Mouse (Mus musculus) liver (tissue): ENCODE measurements around the gene Adipor2.
A peak's percentile ranks its signal among the peaks of the same experiment; 100 is the strongest.
"Not testable (repeated sequence)": the region's sequence is repeated elsewhere in the genome, so short reads cannot be mapped to it uniquely, and the experiment has no call there.

Source experiments
- DNase-seq: peaks from one replicate; pipeline ENCODE4 v3.0.0-alpha.2; 2020; ENCODE audit warnings: mixed read lengths

Gene Adipor2

DNA sequence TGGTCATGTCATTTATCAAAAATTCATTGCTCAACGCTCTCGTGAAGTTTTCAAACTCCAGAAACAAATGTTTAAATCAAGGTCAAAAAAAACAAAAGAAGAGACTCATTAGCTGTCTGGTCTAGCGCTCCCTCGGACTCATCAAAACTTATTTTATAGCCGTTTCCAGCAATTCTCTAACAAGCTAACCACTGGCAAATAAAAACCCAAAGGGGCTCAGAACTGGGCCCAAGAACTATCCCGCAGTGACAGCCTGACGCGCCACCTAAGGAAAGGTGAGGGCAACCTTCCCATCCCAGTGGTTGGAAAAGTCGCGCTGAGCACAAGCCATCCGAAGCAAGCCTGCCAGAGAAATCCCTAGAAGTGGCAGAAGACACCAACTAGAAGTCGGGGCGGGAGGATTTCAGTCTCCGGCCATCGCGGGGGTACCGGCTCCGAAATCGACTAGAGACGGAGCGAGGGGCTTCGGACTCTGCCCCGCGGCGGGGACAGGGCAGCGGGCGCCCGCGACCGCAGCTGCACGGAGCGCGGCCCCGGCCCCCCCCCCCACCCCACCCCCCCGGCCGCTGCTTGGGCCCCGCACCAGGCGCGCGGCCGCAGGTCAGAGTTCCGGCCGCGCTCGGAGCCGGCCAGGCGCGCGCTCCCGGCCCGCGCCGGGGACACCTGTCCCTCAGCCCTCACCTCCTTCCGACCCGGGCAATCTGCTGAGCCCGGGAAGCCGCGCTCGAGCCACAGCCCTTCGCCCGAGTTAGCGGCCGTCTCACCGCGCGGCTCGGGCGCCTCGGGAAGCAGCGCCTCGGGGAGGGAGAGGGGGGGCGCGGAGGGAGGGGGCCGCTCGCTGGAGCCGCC is 29.5 kb downstream of the Adipor2 start:
- peak; percentile 48 for DNase-seq

DNA sequence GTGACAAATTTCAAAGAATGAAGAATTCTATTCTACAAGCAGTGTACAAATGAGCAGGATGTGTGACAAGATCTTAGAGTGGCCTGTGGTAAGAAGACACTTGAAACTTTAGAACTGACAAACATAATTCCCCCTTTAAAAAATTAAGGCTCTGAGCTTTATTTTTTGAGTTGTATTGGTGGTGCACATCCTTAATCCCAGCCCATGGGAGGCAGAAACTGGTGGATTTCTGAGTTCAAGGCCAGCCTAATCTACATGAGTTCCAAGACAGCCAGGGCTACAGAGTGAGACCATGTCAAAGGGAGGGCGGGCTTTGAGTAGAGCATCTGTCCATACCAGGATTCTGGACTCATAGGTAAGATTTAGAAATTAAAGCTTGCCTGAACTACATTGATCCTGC is 30.7 kb downstream of the Adipor2 start:
- DNase-seq, result no peak

- DNase-seq, result no peak
Measured at GRCm38 (mm10) chr6:119386421-119386820, 31.1 kb downstream of the Adipor2 start.

DNA sequence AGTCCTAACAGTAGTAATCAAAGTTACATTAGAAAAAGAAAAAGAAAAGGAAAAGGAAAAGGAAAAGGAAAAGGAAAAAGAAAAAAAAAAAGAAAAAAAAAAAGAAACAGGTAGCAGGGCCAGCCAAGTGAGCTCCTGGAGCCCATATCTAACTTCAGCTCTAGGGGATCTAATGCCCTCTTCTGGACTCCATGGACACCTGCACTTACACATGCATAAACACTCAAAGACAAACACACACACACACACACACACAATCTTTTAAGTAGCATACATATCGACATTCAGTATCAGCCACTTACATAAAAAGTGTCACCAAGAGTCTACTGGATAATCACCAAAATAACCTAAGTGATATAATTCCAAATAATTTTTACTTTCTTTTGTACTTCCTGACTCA is 31.8 kb downstream of the Adipor2 start:
- no peak for DNase-seq

- DNase-seq, result no peak
Measured at GRCm38 (mm10) chr6:119378631-119379030, 38.9 kb downstream of the Adipor2 start.

- peak; percentile 19 for DNase-seq
Measured at GRCm38 (mm10) chr6:119377613-119378012, 39.9 kb downstream of the Adipor2 start.

DNA sequence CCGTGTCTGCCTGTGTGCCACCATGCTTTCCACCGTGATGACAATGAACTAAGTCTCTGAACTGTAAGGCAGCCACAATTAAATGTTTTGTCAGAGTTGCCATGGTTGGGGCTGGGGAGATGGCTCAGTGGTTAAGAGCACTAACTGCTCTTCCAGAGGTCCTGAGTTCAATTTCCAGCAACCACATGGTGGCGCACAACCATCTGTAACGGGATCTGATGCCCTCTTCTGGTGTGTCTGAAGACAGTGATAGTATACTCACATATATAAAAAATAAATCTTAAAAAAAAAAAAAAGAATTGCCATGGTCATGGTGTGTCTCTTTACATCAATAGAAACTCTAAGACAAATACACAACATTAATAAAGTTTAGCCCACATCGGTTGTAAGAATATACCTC is 42.5 kb downstream of the Adipor2 start:
- DNase-seq, result no peak

- DNase-seq, result no peak
Measured at GRCm38 (mm10) chr6:119373000-119373705, 44.4 kb downstream of the Adipor2 start.

DNA sequence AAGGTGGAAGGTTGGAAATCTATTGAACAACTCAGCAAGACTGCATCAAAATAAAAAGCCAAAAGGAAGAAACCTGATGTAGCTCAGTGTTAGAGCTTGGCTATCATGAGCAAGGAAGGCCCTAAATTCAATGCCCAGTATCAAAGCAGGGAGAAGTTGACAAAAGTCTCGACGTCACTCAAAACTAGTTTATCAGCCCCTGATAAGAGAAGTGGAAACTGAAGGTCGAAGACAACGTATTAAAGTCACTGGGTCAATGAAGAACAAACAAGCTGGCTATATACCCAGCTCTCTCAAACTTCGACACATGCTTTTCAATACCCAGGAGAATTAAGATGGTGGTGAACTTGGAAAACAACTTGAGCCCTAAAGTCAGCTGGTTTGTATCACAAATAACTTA is 45.3 kb downstream of the Adipor2 start:
- no peak for DNase-seq

DNA sequence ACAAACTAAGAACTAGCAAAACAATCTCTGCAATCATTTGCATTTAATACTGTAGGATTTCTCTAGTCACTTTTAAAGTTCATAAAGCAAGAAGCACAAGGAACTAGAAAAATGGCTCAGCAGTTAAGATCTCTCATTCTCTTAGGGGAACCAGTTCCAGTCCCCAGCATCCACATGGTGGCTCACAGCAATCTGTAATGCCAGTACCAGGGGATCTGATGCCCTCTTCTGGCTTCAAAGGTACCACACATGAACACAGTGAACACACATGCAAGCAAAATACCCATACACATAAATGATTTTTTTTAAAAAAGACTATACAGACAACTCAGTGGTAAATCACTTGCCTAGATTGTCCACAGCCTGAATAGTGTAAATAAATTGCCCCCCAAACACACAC is 45.9 kb downstream of the Adipor2 start:
- no peak for DNase-seq

DNA sequence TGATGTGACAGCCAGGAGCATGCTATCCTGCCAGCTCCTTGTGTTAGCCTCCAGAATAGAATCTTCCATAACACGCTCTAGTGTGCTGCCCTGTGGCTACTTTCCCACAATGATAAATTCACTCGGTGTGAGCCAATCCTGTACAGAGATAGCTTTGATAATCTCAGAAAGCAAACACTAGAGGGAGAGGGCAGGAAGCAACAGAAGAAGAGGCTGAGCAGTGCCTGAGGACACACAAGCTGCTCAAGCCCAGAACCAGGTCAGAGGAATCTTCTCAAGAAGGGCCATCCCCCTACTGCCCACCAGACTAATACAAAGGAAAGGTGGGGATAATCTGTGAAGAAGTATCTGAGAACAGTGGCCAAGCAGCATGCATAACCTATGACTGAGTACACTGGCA is 50.1 kb downstream of the Adipor2 start:
- DNase-seq, result no peak

DNA sequence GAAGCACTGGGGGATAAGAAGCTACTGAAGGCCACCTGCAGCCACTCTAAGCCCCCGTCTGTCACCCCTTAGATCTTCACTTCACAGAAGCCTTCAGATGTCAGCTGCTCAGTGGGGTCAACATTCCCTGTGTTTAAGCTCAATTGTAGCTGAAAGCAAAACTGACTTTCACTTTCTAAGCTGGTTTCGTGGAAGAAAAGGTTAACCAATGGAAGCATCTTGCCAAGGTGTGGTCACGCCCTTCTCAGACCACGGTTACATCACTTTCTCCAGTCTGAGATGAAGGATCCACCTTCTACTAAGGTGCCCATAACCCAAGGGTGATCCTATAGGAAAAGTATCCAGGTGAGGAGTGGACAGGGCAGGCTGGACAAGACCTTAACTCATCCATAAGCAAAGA is 50.7 kb downstream of the Adipor2 start:
- DNase-seq, result not testable (repeated sequence)

GRCm38 (mm10) chr6:119363593-119363992 is 53.9 kb downstream of the Adipor2 start:
- DNase-seq, result no peak

DNA sequence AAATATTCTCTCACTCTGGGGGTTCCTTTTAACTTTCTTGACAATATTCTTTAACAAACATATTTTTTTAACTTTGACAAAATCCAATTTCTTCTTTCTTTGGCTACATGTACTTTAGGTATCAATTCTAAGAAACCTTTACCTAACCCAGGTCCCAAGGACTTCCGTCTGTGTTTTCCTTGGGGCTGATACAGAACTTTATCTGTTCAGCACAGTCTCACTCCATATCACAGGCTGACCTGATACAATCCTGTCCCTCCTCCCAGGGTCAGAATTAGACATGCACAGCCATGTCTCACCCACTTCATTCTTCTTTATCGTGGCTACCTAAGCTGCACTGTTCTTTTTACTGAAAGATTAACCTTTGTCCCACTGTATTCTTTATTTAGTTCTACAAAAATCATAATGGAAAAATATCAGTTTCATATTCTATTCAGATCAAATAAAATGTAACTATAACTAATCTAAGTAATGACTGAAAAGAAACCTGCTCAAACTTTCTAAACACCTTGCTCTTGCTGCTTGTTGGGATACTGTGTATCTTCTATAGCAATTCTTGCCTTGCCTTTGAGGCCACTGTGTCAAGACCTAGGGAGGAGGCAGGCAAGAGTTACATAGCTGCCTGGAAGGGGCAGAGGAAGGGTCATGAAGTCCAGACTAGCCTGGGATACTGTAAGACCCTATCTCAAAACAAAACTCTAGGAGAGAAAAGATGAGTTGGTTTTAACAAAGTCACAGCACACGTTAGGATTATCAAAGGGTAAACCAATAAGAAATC is 56.4 kb downstream of the Adipor2 start:
- peak; percentile 61 for DNase-seq

DNA sequence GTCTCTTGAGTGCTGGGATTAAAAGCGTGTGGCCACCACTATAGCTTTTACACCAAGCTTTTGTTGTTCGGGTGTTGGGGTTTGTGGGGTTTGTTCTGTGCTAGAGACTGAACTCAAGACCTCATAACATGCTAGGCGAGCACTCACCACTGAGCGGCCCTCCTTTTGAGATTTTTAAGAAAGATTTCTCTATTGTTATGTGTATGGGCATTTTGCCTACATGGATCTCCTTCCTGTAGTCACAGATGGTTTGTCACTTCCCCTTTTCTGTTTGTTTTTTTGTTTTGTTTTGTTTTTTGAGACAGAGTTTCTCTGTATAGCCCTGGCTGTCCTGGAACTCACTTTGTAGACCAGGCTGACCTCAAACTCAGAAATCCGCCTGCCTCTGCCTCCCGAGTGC is 57.3 kb downstream of the Adipor2 start:
- DNase-seq, result not testable (repeated sequence)

DNA sequence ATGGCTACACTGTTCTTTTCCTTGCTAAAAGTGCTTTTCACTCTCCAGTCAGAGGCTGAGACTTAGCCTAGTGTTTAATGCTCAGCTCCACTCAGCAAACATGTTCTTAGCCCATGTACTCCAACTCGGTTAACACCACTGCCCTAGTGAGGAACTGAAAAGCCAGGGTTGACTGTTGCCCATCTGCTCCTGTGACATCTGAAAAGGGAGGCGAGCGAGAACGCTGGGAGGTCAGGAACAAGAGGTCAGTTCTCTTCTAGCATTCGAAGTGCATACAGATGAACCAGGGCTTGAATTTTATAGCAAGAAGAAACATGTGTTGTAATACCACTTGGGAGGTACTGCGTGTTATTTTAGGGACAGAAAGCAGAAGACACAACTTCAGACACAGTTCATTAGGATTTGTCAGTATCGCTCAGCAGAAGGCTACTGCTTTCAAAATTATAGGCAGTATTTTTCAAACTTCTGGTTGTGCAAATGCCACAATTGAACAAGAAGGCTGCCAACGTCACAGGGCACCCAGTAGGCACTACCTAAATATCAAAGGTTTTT is 59.4 kb downstream of the Adipor2 start:
- DNase-seq, result no peak

GRCm38 (mm10) chr6:119352501-119352900 is 65.0 kb downstream of the Adipor2 start:
- no peak for DNase-seq

DNA sequence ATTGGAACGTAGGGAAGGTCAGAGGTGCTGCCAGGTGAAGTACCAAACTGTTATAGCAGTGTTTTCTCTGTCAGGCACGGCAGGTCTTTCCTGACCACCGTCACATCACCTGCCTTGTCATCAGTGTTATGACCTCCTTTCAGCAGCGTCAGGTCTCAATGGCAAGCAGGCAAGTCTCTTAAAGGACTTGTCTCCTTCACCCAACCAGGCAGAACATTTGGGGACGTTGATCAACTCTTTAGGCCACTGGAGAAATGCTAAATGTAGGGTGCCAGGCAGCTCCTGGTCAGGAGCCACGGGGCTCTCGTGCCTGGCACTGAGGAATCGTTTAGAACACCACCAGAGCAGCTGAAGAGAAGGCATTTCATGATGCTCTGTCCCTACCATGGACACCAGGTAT is 65.8 kb downstream of the Adipor2 start:
- DNase-seq, result no peak

DNA sequence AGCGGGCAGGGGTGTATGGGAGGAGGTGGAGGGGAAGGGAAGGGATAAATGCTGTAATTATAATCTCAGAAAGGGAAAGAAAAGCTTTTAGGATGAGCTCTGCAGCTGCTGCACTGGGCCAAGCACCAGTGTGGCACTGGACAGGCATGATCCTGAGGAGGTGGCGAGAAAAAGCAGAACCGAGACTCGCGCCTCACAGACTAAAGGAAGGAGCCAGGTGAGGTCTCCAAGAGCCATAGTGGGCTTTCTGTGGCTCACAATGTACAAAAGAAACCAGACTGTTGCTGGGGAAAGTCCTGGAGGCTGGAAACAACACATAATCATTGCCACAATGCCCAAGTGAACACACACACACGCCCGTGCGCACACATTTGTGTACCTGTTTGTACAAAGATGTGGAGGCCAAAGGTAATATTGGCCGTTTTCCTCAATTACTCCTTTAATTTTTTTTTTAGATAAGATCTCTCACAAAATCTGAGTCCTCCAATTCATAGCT is 66.8 kb downstream of the Adipor2 start:
- no peak for DNase-seq

GRCm38 (mm10) chr6:119348234-119348633 is 69.3 kb downstream of the Adipor2 start:
- DNase-seq, result peak; percentile 79

DNA sequence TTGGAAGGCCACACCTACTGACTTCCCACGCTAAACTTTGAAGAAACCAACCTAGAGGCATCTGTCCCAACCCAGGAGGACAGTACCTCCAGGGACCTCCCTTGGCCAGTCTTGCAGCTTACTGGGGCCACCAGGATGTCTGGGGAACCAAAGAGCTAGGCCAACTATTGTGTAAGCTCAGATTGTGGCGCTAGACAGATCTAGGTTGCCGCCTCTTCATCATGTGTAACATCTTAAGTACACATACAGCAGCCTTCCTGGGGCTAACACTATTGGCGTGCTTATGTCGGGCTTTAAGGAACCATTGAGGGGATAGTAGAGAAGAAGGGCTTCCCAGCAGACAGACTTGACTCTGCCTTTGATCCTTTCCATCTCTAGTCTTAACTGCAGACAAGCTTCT is 69.7 kb downstream of the Adipor2 start:
- no peak for DNase-seq

DNA sequence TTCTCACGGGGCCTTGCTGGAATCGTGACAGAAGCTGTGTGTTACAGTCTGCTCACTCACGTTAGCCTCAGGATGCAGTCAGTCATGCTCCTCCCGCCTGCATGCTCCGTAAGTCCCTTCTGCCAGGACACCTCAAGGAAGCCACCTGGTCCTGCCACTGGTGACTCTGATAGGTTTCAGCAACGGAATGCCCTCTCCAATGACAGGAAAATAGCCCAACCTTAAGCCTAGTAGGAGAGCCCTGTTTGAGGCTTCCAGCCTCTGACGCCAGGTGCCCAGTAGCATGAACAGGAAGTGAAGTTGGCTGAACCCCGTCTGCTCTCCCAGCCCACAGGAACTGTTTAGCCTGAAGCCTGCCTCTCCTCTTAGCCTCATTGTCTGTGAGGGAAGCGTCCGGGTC is 71.2 kb downstream of the Adipor2 start:
- no peak for DNase-seq

DNA sequence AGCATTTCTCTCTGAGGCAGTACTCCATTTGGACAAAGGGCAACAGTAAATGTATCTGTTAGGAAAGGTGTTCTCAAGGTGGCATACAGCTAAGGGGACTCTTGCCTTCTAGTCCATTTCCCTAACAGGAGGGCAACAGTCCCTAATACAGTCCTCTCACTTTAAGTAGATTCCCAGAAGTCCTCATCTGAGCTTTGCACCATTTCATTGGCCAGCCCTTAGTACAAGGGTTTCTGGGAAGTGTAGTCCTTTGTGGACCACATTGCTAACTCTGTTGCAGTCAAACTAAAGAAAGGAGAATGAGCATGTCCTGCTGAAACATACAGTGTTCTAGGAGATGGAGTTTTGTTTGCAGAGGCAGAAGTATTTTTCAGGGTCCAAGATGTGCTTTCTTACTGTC is 76.1 kb downstream of the Adipor2 start:
- no peak for DNase-seq
